Mouse (Mus musculus) midbrain, embryonic 14.5 days (tissue): Measurements from ENCODE around the gene Ccdc157. TPM values are rescaled to one million over a fixed set of nuclear protein-coding genes. Genes with fewer than 3 reads are reported as not detected.

Source experiments
- ATAC-seq: fragments of 200-750 bp; cut with Nextera tagmentation; 2 replicates; pipeline ENCODE4 v1.8.0; 2017; ENCODE audit warnings: moderate number of reproducible peaks, moderate library complexity; ENCODE audit not compliant: low FRiP score, low TSS enrichment
- DNase-seq: peaks from one replicate; pipeline ENCODE4 v3.0.0-alpha.2; 2015
- H3K27ac ChIP-seq: fragments of 300-500 bp; sonication (generic); replicated peaks from 2 replicates; pipeline ENCODE4 v1.5.1; 2014; ENCODE audit warnings: mild to moderate bottlenecking, low read depth, low read length, moderate library complexity
- H3K27me3 ChIP-seq: fragments of 300-500 bp; sonication (generic); 2 replicates; pipeline ENCODE4 v1.6.1; 2014; ENCODE audit warnings: low read length, control low read depth, mixed read lengths; ENCODE audit not compliant: control insufficient read depth, insufficient read depth
- H3K36me3 ChIP-seq: fragments of 300-500 bp; sonication (generic); 2 replicates; pipeline ENCODE4 v1.6.1; 2014; ENCODE audit warnings: low read length, control low read depth; ENCODE audit not compliant: control insufficient read depth, insufficient read depth
- H3K4me1 ChIP-seq: fragments of 300-500 bp; sonication (generic); 2 replicates; pipeline ENCODE4 v1.6.1; 2014; ENCODE audit warnings: mild to moderate bottlenecking, antibody characterized with exemption, low read length, control low read depth; ENCODE audit not compliant: control insufficient read depth, insufficient read depth
- H3K4me2 ChIP-seq: fragments of 300-500 bp; sonication (generic); 2 replicates; pipeline ENCODE4 v1.6.1; 2014; ENCODE audit warnings: mild to moderate bottlenecking, low read length, moderate library complexity
- H3K4me3 ChIP-seq: fragments of 300-500 bp; sonication (generic); replicated peaks from 2 replicates; pipeline ENCODE4 v1.5.1; 2014; ENCODE audit warnings: low read depth, low read length
- H3K9ac ChIP-seq: fragments of 300-500 bp; sonication (generic); replicated peaks from 2 replicates; pipeline ENCODE4 v1.6.1; 2014; ENCODE audit warnings: mild to moderate bottlenecking, low read length, moderate library complexity
- H3K9me3 ChIP-seq: fragments of 300-500 bp; sonication (generic); 2 replicates; pipeline ENCODE4 v1.6.1; 2016; ENCODE audit warnings: low read length, control low read depth, mixed read lengths; ENCODE audit not compliant: control insufficient read depth
- WGBS: fragments of 180-500 bp; shearing (Covaris S2); extraction: QIAGEN DNeasy Blood & Tissue Kit; methylation state at CpG from one replicate; pipeline ENCODE4 v1.1.7; 2014; 5-methylcytosine and 5-hydroxymethylcytosine counted together
- microRNA-seq: library from miRNA; unstranded; fragments of <30 nt; microRNA quantifications from one replicate; pipeline ENCODE4, GENCODE M21; 2016
- polyA plus RNA-seq: library from polyadenylated mRNA; unstranded; fragments of >200 nt; fragmentation: Nextera tagmentation; extraction: Ambion mirVana; gene quantifications from 2 replicates; pipeline ENCODE4 v1.2.1, GENCODE M21; 2014

Gene Ccdc157
- polyA plus RNA-seq, 1 experiment from 2014 or later, result 7.1 TPM

DNA sequence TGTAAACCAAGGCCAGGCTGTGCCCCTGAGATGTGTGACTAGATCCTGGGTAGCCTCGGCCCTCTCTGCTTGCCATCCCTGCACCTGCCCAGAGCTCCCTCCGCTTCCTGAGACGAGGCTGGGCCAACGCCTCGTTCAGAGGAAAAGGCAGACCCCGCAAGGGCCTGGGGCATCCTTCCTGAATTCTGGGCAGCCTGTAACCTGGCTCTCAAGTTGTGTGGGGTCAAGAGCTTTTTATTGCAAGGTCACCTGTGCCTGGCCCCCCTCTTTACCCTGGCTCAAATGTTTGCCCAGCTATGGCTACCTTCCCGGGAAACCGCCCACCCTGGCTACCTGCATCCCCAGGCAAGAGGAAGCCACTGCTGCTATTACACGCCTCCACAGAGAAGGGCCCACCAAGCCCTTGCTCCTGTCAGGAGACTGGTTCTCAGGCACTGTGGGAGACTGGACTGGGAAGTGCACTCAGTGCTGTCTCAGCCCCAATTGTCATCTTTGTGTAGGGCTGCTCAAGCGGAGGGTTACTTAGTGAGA lies 62.9 kb downstream of the Ccdc157 start:
- H3K27ac ChIP-seq, result peak overlapping the region; percentile 89
- DNase-seq (no peak), ATAC-seq (peak; percentile 49)
- 25% methylated on average over 10 of the region's 10 CpGs for WGBS
- peak overlapping the region; percentile 44 for H3K4me3 ChIP-seq
- no peaks in the 10 kb centered on the region for H3K27me3 ChIP-seq
- no peaks in the 10 kb centered on the region for H3K36me3 ChIP-seq
- peak overlapping the region; percentile 78 for H3K9ac ChIP-seq
- H3K4me2 ChIP-seq, result peak overlapping the region; percentile 77
- peaks cover 18% of the 10 kb centered on the region for H3K4me1 ChIP-seq
- H3K9me3 ChIP-seq, result no peaks in the 10 kb centered on the region

DNA sequence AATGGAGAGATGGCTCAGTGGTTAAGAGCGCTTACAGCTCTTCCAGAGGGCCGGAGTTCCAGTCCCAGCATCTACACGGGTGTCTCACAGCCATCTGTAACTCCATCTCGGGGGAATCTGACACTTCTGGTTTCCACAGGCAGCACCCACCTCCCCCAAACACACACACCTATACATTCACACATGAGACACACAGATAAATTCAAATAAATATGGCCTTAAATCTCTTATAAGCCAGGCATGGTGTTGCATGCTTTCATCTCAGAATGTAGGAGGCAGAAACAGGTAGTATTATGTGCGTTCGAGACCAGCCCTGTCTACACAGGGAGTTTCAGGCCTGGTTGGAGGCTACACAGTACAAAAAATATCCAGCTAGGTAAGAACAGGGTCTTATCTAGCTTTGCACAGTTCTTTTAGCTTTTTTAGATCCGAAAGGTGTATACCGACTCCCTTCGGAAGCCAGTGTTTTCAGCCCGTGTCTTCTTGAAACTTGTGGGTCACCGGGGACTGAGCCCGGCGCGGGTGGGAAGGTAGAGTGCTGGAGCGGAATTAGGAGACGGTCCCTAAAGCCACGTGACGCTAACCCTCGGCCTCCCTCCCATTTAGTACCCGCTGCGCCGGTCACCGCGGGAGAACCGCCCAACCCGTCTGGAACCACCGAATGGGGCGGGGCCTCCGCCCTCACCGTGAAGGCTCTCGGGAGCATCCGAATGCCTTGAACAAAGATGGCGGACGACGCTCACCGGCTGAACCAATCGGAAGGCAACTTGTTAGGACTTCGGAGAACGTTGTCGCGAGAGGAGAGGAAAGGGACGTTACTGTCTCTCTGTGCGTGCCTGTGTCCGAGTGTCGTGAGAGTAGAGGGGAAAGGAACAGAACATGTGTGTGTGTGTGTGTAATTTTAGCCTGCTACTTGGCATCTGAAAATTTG lies 63.8 kb downstream of the Ccdc157 start:
- peak; percentile 96 for ATAC-seq

DNA sequence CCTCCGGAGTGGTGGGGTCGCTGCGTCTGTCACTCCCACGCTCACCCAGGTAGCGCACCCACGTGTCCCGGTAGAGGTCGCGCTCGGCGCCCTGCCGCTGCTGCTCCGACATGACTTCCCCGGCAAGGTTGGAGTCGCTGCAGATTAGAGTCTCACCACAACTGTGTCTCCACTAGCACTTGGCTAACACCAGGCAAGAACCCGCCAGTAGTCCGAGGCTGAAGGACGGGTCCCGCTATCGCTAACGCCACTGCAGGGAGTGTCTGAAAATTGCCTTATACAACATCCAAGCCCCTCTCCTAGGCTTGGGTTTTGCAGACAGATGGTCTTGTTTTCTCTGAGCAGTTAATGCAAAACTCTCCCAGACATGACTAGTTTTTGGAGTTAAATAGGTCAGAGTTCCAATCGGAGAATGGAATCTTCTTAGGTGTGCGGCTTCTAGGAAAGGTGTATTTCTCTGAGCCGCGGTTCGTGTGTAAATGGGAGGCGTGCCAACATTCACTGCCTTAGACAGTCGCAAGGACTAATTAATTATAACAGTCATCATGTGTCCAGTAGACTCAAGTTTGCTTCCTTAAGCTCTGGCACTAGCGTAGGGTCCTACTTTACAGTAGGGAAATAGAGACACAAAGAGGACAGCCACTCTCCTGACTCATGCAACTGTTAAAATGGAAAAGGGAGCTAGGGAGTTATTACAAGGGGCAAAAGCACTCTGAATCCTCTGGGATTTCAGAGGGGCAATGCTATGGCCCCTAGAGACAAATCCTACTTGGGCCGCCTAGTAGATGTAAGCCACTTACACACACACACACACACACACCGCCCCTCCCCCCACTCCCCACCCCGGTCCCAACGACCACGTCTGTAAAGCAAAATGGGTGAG lies 64.7 kb downstream of the Ccdc157 start, which contains the start of gene Mtfp1:
TSS of gene Mtfp1 (minus strand) at position 275 of the 883 bp plus-strand sequence.
- peaks cover 4% of the 10 kb centered on the region; the same call in 1 of the 2 replicates for H3K36me3 ChIP-seq
- peaks cover 18% of the 10 kb centered on the region for H3K4me1 ChIP-seq
- no peaks in the 10 kb centered on the region for H3K9me3 ChIP-seq
- peak; percentile 76 for DNase-seq
- no peak for ATAC-seq
- peak within 1 kb of the TSS; percentile 44 for H3K4me3 ChIP-seq
- peak within 1 kb of the TSS; percentile 77 for H3K4me2 ChIP-seq
- peak within 1 kb of the TSS; percentile 49 for H3K9ac ChIP-seq
- peak within 1 kb of the TSS; percentile 89 for H3K27ac ChIP-seq
- no peaks in the 10 kb centered on the region for H3K27me3 ChIP-seq
- 7% methylated on average over 34 of the region's 34 CpGs for WGBS

More for the DNA sequence above, 63.8 kb downstream of the Ccdc157 start:
- Histone ChIP-seq H3K36me3 (peaks cover 3% of the 10 kb centered on the region; the same call in 1 of the 2 replicates), H3K4me2 (peak overlapping the region; percentile 77), H3K4me1 (peaks cover 18% of the 10 kb centered on the region), H3K27me3 (no peaks in the 10 kb centered on the region), H3K9ac (peak overlapping the region; percentile 78), H3K27ac (peak overlapping the region; percentile 89), H3K9me3 (no peaks in the 10 kb centered on the region), H3K4me3 (peak overlapping the region; percentile 44)
- DNase-seq, result peak; percentile 99
- WGBS, result 2% methylated on average over 45 of the region's 45 CpGs

DNA sequence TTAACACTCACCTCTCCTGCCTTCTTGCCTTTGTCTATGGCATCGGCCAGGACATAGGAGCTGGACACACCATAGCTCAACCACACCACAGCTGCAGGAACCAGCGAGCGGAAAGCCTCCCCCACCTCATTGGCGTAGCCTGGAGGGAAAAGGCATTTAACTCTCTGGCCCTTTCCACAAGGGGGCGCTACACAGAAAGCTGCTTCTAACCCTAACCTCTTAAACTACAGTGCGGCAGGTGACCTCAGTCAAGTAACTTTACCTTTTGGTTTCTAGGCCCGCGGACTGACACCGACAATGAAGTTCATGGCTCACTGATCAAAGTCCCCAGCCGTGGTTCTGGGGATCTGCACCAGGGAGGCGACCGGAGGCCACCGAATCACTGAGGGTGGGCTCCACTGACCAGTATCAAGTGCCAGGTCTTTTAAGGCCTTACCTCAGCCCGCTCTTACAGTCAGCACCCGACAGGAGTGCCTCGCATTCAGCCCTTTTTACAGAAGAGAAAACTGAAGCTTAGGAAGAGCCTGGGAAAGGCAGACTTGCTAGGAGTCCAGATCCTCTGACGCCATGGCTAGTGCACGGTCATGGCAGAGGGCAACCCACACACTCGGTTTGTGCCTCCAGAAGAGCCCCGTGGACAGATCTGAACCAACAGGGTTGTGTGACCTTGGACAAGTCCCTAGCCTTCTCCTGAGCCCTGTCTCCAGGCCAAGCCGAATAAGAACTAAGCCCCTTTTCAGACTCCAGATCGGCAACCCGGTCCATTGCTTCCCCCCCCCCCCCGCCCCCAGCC lies 65.5 kb downstream of the Ccdc157 start:
- H3K4me2 ChIP-seq, result peak overlapping the region; percentile 77
- H3K9me3 ChIP-seq, result no peaks in the 10 kb centered on the region
- peaks cover 18% of the 10 kb centered on the region for H3K4me1 ChIP-seq
- peak overlapping the region; percentile 49 for H3K9ac ChIP-seq
- no peaks in the 10 kb centered on the region for H3K27me3 ChIP-seq
- DNase-seq (peak; percentile 67), ATAC-seq (no peak)
- peaks cover 4% of the 10 kb centered on the region; the same call in 1 of the 2 replicates for H3K36me3 ChIP-seq
- H3K4me3 ChIP-seq, result peak overlapping the region; percentile 44
- WGBS, result 4% methylated on average over 24 of the region's 24 CpGs
- peak overlapping the region; percentile 64; the same call in 1 of the 2 replicates for H3K27ac ChIP-seq

DNA sequence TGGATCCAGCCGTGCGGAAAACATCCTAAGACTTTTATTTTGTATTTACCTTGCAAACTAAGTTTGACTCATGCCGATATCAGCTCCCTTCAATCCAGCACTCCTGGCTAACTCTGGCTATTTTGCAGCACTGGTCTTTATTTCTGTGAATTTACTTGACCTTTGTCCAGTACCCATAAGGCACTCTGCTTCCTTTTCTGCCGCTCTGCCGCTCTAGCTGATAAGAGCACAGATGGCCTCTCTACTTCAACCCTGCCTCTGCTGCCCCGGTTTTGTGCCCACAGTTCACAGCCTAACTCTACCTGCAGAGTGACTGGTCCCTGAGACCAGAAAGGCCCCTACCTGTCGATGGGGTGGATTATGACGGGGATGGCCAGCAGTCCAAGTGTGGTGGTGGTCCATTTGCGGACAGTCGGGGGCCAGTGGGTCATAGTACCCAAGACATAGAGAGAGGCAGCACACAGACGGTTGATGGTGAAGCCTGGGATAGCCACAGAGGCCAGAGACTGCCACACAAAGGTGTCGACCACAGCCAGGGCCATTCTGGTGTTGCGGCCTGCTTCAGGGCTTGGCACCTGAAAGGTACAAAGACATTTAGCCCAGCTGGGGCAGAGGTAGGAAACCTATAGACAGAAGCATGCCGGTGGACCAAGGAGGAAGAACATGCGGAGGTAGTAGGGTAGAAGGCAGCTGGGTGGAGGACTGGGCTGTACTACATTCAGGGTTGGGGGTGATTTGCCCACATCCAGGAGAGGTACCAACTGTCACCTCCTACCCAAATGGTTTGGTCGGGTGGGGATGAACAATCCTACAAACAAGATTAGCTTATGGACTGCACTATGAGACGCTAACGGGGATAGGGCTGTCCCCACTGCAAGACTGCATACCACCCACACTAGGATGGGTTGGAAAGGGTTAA lies 66.4 kb downstream of the Ccdc157 start:
- DNase-seq (no peak), ATAC-seq (no peak)
- no peak overlapping the region for H3K9ac ChIP-seq
- H3K4me2 ChIP-seq, result peak overlapping the region; percentile 77
- H3K4me1 ChIP-seq, result peaks cover 18% of the 10 kb centered on the region
- no peak overlapping the region for H3K4me3 ChIP-seq
- no peaks in the 10 kb centered on the region for H3K27me3 ChIP-seq
- WGBS, result 87% methylated on average over 18 of the region's 18 CpGs
- H3K36me3 ChIP-seq, result peaks cover 4% of the 10 kb centered on the region; the same call in 1 of the 2 replicates
- no peaks in the 10 kb centered on the region for H3K9me3 ChIP-seq
- no peak overlapping the region for H3K27ac ChIP-seq

Small RNA genes lying within 50 kb of the gene (microRNA-seq; reads per million reads assigned to microRNA genes)
- gene Mir3060, result 8.1 reads per million, percentile 33 among the genes with 10 or more reads in this experiment

Other genes starting within 250 kb of the Ccdc157 start
- 10.8 and 14.5 TPM in 2 replicates for gene Slc35e4, start 245.6 kb downstream of the Ccdc157 start, polyA plus RNA-seq
- 11.7 and 21.2 TPM in 2 replicates for gene Tcn2, start 228.1 kb downstream of the Ccdc157 start, polyA plus RNA-seq
- 39.2 and 54.4 TPM in 2 replicates for gene Pes1, start 196.3 kb downstream of the Ccdc157 start, polyA plus RNA-seq
- 0.24 TPM in 1 of 2 replicates, not detected in the other for gene 4930556J24Rik, start 183.5 kb downstream of the Ccdc157 start, polyA plus RNA-seq
- 3.6 and 4.2 TPM in 2 replicates for gene Gal3st1, start 176.7 kb downstream of the Ccdc157 start, polyA plus RNA-seq
- gene Sec14l4, start 128.8 kb downstream of the Ccdc157 start, polyA plus RNA-seq, result not detected in 2 replicates
- 0.38 and 0.77 TPM in 2 replicates for gene Sec14l3, start 95.5 kb downstream of the Ccdc157 start, polyA plus RNA-seq
- gene Mtfp1, start 64.8 kb downstream of the Ccdc157 start, polyA plus RNA-seq, result 7.6 and 9.1 TPM in 2 replicates
- gene Sec14l2, start 36.9 kb downstream of the Ccdc157 start, polyA plus RNA-seq, result 2.0 and 3.3 TPM in 2 replicates
- gene Rnf215, start 25.1 kb downstream of the Ccdc157 start, polyA plus RNA-seq, result 52.7 and 52.9 TPM in 2 replicates
- gene Sf3a1, start 57 bp upstream of the Ccdc157 start, polyA plus RNA-seq, result 47.6 and 64.3 TPM in 2 replicates
- gene Tbc1d10a, start 26.5 kb upstream of the Ccdc157 start, polyA plus RNA-seq, result 21.5 and 23.8 TPM in 2 replicates
- gene Castor1, start 57.9 kb upstream of the Ccdc157 start, polyA plus RNA-seq, result 1.6 and 2.1 TPM in 2 replicates
- gene Osm, start 76.1 kb upstream of the Ccdc157 start, polyA plus RNA-seq, result 0.12 TPM in 1 of 2 replicates, not detected in the other
- not detected in 2 replicates for gene Lif, start 97.3 kb upstream of the Ccdc157 start, polyA plus RNA-seq